Mouse (Mus musculus) right cerebral cortex, postnatal 25 days (tissue): ENCODE data around the gene Trap1.
A peak's percentile ranks its signal among the peaks of the same experiment; 100 is the strongest.
"Not testable (repeated sequence)": the region's sequence is repeated elsewhere in the genome, so short reads cannot be mapped to it uniquely, and the experiment has no call there.

Experiments
- DNase-seq: peaks from one replicate; pipeline ENCODE4 v3.0.0; 2022

Trap1 gene

DNA sequence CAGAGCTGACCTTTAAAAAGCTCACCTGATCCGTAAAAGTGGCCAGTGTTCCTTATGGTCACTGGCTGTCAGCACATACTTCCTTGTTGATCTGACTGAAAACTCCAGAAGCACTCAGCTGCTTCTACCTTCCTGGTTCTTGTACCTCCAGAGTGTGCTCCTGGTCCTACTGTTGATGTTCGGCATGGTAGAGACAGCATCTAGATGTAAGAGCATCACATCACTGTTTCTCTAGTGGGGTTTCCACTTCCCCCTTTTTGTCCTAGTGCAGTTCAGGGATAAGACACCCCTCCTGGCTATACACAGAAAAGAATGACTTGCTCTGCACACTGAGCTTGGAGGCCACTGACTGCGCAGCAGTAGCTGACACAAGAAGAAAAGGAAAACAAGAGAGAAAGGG lies 43.2 kb downstream of the Trap1 start:
- DNase-seq: no peak

DNA sequence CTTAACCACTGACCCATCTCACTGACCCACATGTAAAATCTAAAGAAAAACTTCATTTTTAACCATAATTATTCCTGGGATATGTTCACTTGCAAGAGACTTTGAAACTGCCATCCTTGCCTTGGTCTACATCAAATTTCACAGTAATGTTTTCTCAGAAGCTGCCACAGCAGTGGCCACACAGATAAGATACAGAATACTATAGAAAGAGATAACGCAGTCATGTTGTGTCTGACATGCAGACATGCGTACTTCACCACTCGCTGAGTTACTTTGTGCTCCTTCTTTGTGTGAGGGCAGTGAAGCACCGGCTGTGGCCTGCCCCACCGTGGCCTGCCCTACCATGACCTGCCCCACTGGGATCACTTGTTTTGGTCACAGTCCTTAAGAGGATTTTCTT lies 43.7 kb downstream of the Trap1 start:
- no peak for DNase-seq

GRCm38 (mm10) chr16:4032341-4032748 lies 45.3 kb downstream of the Trap1 start:
- no peak for DNase-seq

GRCm38 (mm10) chr16:4031441-4032274 lies 46.0 kb downstream of the Trap1 start:
- DNase-seq: no peak

DNA sequence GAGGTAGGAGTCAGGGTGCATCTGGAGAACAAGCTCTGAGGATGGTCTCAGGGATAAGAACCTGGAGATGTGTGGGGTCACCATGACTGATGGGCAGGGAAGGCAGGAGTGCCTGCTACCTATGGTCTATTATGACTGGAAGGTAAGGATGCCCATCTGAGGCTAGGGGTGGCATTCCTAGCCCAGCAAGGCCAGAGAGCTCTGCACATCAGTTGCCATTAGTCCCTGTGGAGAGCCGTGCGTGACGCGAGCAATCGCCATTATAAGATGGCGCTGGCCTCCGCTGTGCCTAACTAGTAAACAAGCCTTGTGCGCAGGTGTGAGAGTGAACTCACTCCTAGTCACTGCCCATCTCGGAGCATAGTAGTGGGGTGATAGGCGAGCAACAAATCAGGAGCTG lies 47.1 kb downstream of the Trap1 start:
- DNase-seq: no peak

GRCm38 (mm10) chr16:4029371-4029841 lies 48.2 kb downstream of the Trap1 start:
- no peak for DNase-seq

DNA sequence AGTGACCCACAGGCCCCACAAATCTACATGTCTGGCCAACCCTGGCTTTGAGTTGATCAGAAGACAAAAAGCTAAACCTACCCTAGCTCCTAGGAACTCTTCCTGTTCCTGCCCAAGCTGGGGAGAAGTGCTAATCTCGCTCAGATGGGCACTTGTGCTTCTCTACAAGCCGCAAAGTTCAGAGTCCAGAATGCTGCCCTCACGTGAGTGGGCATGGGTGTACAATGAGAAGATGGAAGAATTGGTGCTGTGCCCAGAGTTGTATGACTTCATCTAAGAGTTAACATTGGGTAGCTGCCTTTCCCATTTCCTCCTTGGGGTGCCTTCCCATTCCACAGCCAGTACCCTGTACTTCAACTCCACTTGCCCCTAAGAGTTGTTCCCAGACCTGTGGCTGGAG lies 50.4 kb downstream of the Trap1 start:
- DNase-seq: no peak

- no peak for DNase-seq
These were observed 51.0 kb downstream of the Trap1 start for GRCm38 (mm10) chr16:4026672-4027071.

DNA sequence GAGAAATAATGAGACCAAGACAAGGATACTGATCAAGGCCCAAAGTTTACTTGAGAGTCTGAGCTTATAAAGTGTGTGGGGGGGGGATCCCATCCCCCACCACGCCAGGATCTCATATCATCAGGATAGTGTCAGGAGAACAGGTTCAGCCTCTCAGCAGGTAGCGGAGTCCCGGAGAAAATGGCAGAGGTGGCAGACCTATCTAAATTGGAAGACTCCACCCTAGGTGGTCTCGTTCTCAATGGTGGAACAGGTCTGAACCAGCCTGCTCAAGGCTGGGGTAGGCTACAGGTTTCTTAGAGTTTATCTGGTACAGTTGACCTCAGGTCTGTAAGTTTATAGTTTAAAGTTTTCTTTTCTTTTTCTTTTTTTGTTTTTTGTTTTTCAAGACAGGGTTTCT lies 54.9 kb downstream of the Trap1 start:
- no peak for DNase-seq

GRCm38 (mm10) chr16:4021241-4021640 lies 56.4 kb downstream of the Trap1 start:
- DNase-seq: no peak

GRCm38 (mm10) chr16:4017466-4017865 lies 60.2 kb downstream of the Trap1 start:
- not testable (repeated sequence) for DNase-seq

- DNase-seq: not testable (repeated sequence)
These were observed 60.8 kb downstream of the Trap1 start for GRCm38 (mm10) chr16:4016786-4017185.

DNA sequence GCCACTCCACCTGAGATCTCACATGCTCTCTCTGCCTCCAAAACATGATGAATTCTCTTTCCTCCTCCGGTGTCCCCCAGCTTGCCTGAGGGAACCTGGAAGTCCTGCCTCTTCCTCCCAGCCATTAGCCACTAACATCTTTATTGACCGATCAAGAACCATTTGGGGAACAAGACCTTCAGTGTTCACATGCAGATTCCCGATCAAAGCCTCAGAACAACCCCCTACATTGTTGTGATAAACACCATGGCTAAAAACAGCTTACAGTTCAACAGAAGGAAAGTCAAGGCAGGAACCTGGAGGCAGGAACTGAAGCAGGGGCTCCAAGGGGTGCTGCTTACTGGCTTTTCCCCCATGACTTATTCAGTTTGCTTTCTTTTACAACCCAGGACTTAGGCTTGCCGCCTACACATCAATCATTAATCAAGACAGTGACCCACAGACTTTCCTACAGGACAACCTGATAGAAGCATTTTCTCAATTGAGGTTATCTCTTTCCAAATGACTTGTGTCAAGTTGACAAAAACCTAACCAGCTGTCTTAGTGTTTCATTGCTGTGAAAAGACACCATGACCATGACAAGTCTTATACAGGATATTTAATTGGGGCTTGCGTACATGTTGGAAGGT lies 63.5 kb downstream of the Trap1 start:
- no peak for DNase-seq

GRCm38 (mm10) chr16:4012882-4013570 lies 64.6 kb downstream of the Trap1 start:
- no peak for DNase-seq

GRCm38 (mm10) chr16:4003489-4004398 lies 73.9 kb downstream of the Trap1 start, which contains the start of gene Slx4:
Slx4 (minus strand) TSS chr16:4003770.
- DNase-seq: peak; percentile 98
